Mouse (Mus musculus) liver, adult 2 months (tissue): Measurements from ENCODE around the gene Tmem184b.

Experiments
- CTCF ChIP-seq: fragments of 200-500 bp; IDR thresholded peaks from 2 replicates; pipeline ENCODE4 v1.5.1; 2011; ENCODE audit warnings: low read depth, low read length, control low read depth
- POLR2A ChIP-seq: fragments of 200-500 bp; IDR thresholded peaks from 2 replicates; pipeline ENCODE4 v1.6.1; 2011; ENCODE audit warnings: low read length, control low read depth; ENCODE audit not compliant: insufficient read depth; ENCODE audit errors: extremely low read depth

DNA sequence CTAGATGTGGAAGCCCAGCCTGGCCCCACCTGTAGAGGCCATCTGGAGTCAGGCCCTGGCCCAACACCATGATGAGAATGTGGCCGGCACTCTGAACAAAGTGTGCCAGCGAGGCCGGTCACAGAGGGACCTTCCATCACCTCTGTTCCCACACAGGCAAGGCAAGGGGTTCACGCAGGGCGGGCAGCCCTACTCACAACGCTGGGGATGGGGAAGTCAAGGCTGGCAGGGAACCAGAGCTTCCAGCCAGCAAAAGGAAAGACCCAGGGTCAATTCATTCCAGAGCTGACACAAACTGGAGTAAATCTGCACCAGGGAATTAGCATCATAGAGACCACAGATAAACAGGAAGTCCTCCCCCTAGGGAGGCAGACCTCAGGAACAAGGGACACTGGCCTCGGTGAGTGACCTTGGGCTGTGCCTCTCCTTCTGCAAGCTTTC, 33.1 kb upstream of the Tmem184b start:
- no peak for TF ChIP-seq CTCF
- no peak for TF ChIP-seq POLR2A
